Comparison of ENCODE assay signal across 8 mouse cellular contexts in the genomic region with DNA sequence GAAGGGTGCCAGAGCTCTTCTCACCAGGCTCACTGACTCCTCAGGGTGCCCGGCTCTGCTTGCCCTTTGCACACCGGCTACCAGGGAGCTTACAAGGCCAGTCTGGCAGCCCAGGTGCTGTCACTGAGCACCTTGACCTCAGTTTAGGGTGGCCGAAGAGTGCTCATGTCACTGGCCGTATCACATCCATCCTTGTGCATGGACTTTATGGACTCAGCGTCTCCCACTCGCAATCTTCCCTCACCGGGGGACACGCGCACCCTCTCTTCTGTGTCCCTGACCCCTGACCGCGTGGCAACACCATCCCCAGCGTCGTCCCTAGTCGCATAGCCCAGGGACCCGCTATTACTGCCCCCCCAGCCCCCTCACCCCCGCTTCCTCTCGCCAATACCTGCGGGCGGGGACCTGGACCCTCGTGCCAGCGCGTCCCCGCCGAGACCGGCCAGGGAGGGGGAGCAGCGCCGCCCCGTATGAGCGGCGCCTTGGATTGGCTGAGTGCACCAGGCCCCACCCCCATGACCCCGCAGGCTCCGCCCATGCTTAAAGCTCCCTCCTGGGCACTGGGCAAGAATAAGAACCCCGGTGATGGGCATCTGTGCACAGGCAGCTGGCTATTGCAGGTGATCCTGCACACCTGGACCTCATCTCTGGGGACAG. TPM values are rescaled to one million over a fixed set of nuclear protein-coding genes. Genes with fewer than 3 reads are reported as not detected.
DNase-seq lines count a peak whose midpoint lies in the region; ATAC-seq and TF ChIP-seq lines count a peak whose summit lies in the region.

No protein-coding gene starts in this region.

- no peaks in the 10 kb centered on the region for H3K36me3 ChIP-seq in ES-Bruce4 (ENCODE audit: control insufficient read depth, insufficient read depth, low read length, poor library complexity, severe bottlenecking)
- H3K36me3 ChIP-seq in heart, embryonic 16.5 days (ENCODE audit: control insufficient read depth, insufficient read depth): no peaks in the 10 kb centered on the region

- peak overlapping the region; percentile 86 for H3K4me2 ChIP-seq in heart, embryonic 16.5 days (ENCODE audit: low read depth, low read length)

- no peak for TF ChIP-seq CTCF in ES-Bruce4 (IDR thresholded peaks at IDR 0.05; ENCODE audit: low read depth, low read length)
- no peak for TF ChIP-seq CTCF in embryonic fibroblast, embryonic 13.5 days (IDR thresholded peaks at IDR 0.05; ENCODE audit: borderline replicate concordance, insufficient read depth, low read length)
- no peak for TF ChIP-seq CTCF in lung, adult 2 months (IDR thresholded peaks at IDR 0.05; ENCODE audit: insufficient read depth, low read length)
- no peak for TF ChIP-seq CTCF in olfactory bulb, adult 2 months (IDR thresholded peaks at IDR 0.05; ENCODE audit: insufficient read depth, low read depth, low read length)

- 9% methylated on average over 32 of the region's 33 CpGs for WGBS in heart, embryonic 16.5 days
- 7% methylated on average over 33 of the region's 33 CpGs for WGBS in lung, adult 2 months
- WGBS in olfactory bulb, adult 2 months: 6% methylated on average over 33 of the region's 33 CpGs

- no peaks in the 10 kb centered on the region for H3K9me3 ChIP-seq in ES-Bruce4 (replicated peaks; ENCODE audit: control insufficient read depth, insufficient read depth, low read length, poor library complexity, severe bottlenecking)
- H3K9me3 ChIP-seq in heart, embryonic 16.5 days (replicated peaks; ENCODE audit: control insufficient read depth, low read length): no peaks in the 10 kb centered on the region

- no peak for TF ChIP-seq POLR2A in ES-Bruce4 (IDR thresholded peaks at IDR 0.05; ENCODE audit: insufficient read depth, low read length)
- TF ChIP-seq POLR2A in embryonic fibroblast, embryonic 13.5 days (IDR thresholded peaks at IDR 0.05; ENCODE audit: low read depth, low read length): 0 out of 2 replicates have a peak, but pooled peaks have one; percentile 42
- TF ChIP-seq POLR2A in lung, adult 2 months (IDR thresholded peaks at IDR 0.05; ENCODE audit: borderline replicate concordance, extremely low read depth, low read depth, low read length): no peak
- peak; percentile 53 for TF ChIP-seq POLR2A in olfactory bulb, adult 2 months (IDR thresholded peaks at IDR 0.05; ENCODE audit: insufficient read depth, low read depth, low read length)

- ATAC-seq in heart, embryonic 16.5 days (replicated peaks; ENCODE audit: extremely low read depth, insufficient read depth, low FRiP score): peak; percentile 77
- no peak for ATAC-seq in inflammation-experienced regulatory T-cells, adult 6 months

- peak; percentile 88 for DNase-seq in adrenal gland, postnatal 10 days
- DNase-seq in kidney, postnatal 25 days: peak; percentile 85 to 90
- peak; percentile 70 for DNase-seq in lung, adult 2 months

- peak overlapping the region; percentile 32 for H3K4me3 ChIP-seq in ES-Bruce4 (ENCODE audit: low read depth, low read length)
- H3K4me3 ChIP-seq in embryonic fibroblast, embryonic 13.5 days (ENCODE audit: insufficient read depth, low read length): peak overlapping the region; percentile 23
- peak overlapping the region; percentile 55 for H3K4me3 ChIP-seq in heart, embryonic 16.5 days (ENCODE audit: low read length)
- peak overlapping the region; percentile 43 for H3K4me3 ChIP-seq in lung, adult 2 months (replicated peaks; ENCODE audit: extremely low read depth, low read depth, low read length)
- H3K4me3 ChIP-seq in olfactory bulb, adult 2 months (ENCODE audit: insufficient read depth, low read depth, low read length): peak overlapping the region; percentile 60

- no peaks in the 10 kb centered on the region for H3K4me1 ChIP-seq in ES-Bruce4 (ENCODE audit: control insufficient read depth, insufficient read depth, low read length)
- H3K4me1 ChIP-seq in embryonic fibroblast, embryonic 13.5 days (ENCODE audit: control insufficient read depth, insufficient read depth, low read length): no peaks in the 10 kb centered on the region
- peaks cover 7% of the 10 kb centered on the region for H3K4me1 ChIP-seq in heart, embryonic 16.5 days (ENCODE audit: control insufficient read depth, insufficient read depth, low read length)
- peaks cover 3% of the 10 kb centered on the region; the same call in 1 of the 2 replicates for H3K4me1 ChIP-seq in lung, adult 2 months (ENCODE audit: control insufficient read depth, insufficient read depth, low read length)
- peaks cover 15% of the 10 kb centered on the region for H3K4me1 ChIP-seq in olfactory bulb, adult 2 months (ENCODE audit: control insufficient read depth, insufficient read depth, low read length)

- TF ChIP-seq EP300 in ES-Bruce4 (IDR thresholded peaks at IDR 0.05; ENCODE audit: insufficient read depth, low read depth, low read length): no peak

- no peak overlapping the region for H3K27ac ChIP-seq in ES-Bruce4 (ENCODE audit: insufficient read depth, low read length)
- no peak overlapping the region for H3K27ac ChIP-seq in embryonic fibroblast, embryonic 13.5 days (ENCODE audit: insufficient read depth, low read length)
- H3K27ac ChIP-seq in heart, embryonic 16.5 days (ENCODE audit: low read length): no peak overlapping the region
- H3K27ac ChIP-seq in olfactory bulb, adult 2 months (ENCODE audit: insufficient read depth, low read depth, low read length): no peak overlapping the region

- peak overlapping the region; percentile 13; the same call in 1 of the 2 replicates for H3K9ac ChIP-seq in ES-Bruce4 (ENCODE audit: low read depth, poor library complexity, severe bottlenecking)
- H3K9ac ChIP-seq in heart, embryonic 16.5 days (ENCODE audit: low read length): peak overlapping the region; percentile 74

- H3K27me3 ChIP-seq in ES-Bruce4 (ENCODE audit: control insufficient read depth, insufficient read depth, low read length, poor library complexity, severe bottlenecking): no peaks in the 10 kb centered on the region
- peaks cover 5% of the 10 kb centered on the region for H3K27me3 ChIP-seq in heart, embryonic 16.5 days (ENCODE audit: control insufficient read depth, insufficient read depth, low read length)

RNA-seq across cellular contexts. Expression of gene Kcnn1, which starts 6.4 kb away (rescaled TPM):
- 3.2 and 3.5 TPM in 2 replicates for polyA plus RNA-seq in ES-Bruce4 (2011; ENCODE audit: insufficient read depth, insufficient read length, low read depth, missing spikeins)
- total RNA-seq in adrenal gland, postnatal 10 days (2021): 1 to 10 TPM; 3.0 to 3.1 TPM
- 1.7 and 2.7 TPM in 2 replicates for polyA plus RNA-seq in embryonic fibroblast, embryonic 13.5 days (2011; ENCODE audit: insufficient read length, low read depth, missing spikeins)
- polyA plus RNA-seq in heart, embryonic 16.5 days (2015; fragmentation: Nextera tagmentation; extraction: Ambion mirVana): 4.1 and 4.2 TPM in 2 replicates
- polyA plus RNA-seq in lung, adult 2 months (2012; rRNA removed): 3.4 and 5.0 TPM in 2 replicates
- polyA plus RNA-seq in olfactory bulb, adult 2 months (2012; ENCODE audit: insufficient read depth, insufficient read length, low replicate concordance, missing spikeins): not detected in 2 replicates
- polyA plus RNA-seq in inflammation-experienced regulatory T-cells, adult 6 months (2017; shearing (Covaris generic)): not detected

RNA-seq across cellular contexts. Expression of gene Ccdc124, which starts 17.1 kb away (rescaled TPM):
- 62.8 and 67.2 TPM in 2 replicates for polyA plus RNA-seq in ES-Bruce4 (2011; ENCODE audit: insufficient read depth, insufficient read length, low read depth, missing spikeins)
- total RNA-seq in adrenal gland, postnatal 10 days (2021): 10 to 100 TPM; 42.0 to 42.6 TPM
- 31.1 and 32.3 TPM in 2 replicates for polyA plus RNA-seq in embryonic fibroblast, embryonic 13.5 days (2011; ENCODE audit: insufficient read length, low read depth, missing spikeins)
- 82.3 and 91.8 TPM in 2 replicates for polyA plus RNA-seq in heart, embryonic 16.5 days (2015; fragmentation: Nextera tagmentation; extraction: Ambion mirVana)
- polyA plus RNA-seq in lung, adult 2 months (2012; rRNA removed): 43.8 and 48.0 TPM in 2 replicates
- polyA plus RNA-seq in olfactory bulb, adult 2 months (2012; ENCODE audit: insufficient read depth, insufficient read length, low replicate concordance, missing spikeins): not detected in 2 replicates
- 100 to 1,000 TPM in 1 of 3 experiments, 10 to 100 TPM in 2; 54.2 to 120 (median 63.1) TPM for polyA plus RNA-seq in inflammation-experienced regulatory T-cells, adult 6 months (2017; shearing (Covaris generic))

RNA-seq across cellular contexts. Expression of gene Arrdc2, which starts 17.1 kb away (rescaled TPM):
- polyA plus RNA-seq in ES-Bruce4 (2011; ENCODE audit: insufficient read depth, insufficient read length, low read depth, missing spikeins): 11.1 and 12.1 TPM in 2 replicates
- 10 to 100 TPM; 11.2 to 13.8 TPM for total RNA-seq in adrenal gland, postnatal 10 days (2021)
- polyA plus RNA-seq in embryonic fibroblast, embryonic 13.5 days (2011; ENCODE audit: insufficient read length, low read depth, missing spikeins): 4.4 and 4.5 TPM in 2 replicates
- 3.7 and 3.8 TPM in 2 replicates for polyA plus RNA-seq in heart, embryonic 16.5 days (2015; fragmentation: Nextera tagmentation; extraction: Ambion mirVana)
- polyA plus RNA-seq in lung, adult 2 months (2012; rRNA removed): 50.3 and 78.3 TPM in 2 replicates
- not detected in 2 replicates for polyA plus RNA-seq in olfactory bulb, adult 2 months (2012; ENCODE audit: insufficient read depth, insufficient read length, low replicate concordance, missing spikeins)
- 1 to 10 TPM; 1.9 to 7.8 (median 3.7) TPM for polyA plus RNA-seq in inflammation-experienced regulatory T-cells, adult 6 months (2017; shearing (Covaris generic))

RNA-seq across cellular contexts. Expression of gene Slc5a5, which starts 35.9 kb away (rescaled TPM):
- 13.3 TPM in 2 replicates for polyA plus RNA-seq in ES-Bruce4 (2011; ENCODE audit: insufficient read depth, insufficient read length, low read depth, missing spikeins)
- total RNA-seq in adrenal gland, postnatal 10 days (2021): under 1 TPM; 0.27 to 0.42 TPM
- 0.28 and 0.30 TPM in 2 replicates for polyA plus RNA-seq in embryonic fibroblast, embryonic 13.5 days (2011; ENCODE audit: insufficient read length, low read depth, missing spikeins)
- polyA plus RNA-seq in heart, embryonic 16.5 days (2015; fragmentation: Nextera tagmentation; extraction: Ambion mirVana): 0.31 and 0.43 TPM in 2 replicates
- polyA plus RNA-seq in lung, adult 2 months (2012; rRNA removed): 0.71 and 1.3 TPM in 2 replicates
- polyA plus RNA-seq in olfactory bulb, adult 2 months (2012; ENCODE audit: insufficient read depth, insufficient read length, low replicate concordance, missing spikeins): not detected in 2 replicates
- not detected for polyA plus RNA-seq in inflammation-experienced regulatory T-cells, adult 6 months (2017; shearing (Covaris generic))

RNA-seq across cellular contexts. Expression of gene Rpl18a, which starts 40.5 kb away (rescaled TPM):
- polyA plus RNA-seq in ES-Bruce4 (2011; ENCODE audit: insufficient read depth, insufficient read length, low read depth, missing spikeins): 2,473 and 2,707 TPM in 2 replicates
- 1,000 to 10,000 TPM; 1,717 to 1,755 TPM for total RNA-seq in adrenal gland, postnatal 10 days (2021)
- polyA plus RNA-seq in embryonic fibroblast, embryonic 13.5 days (2011; ENCODE audit: insufficient read length, low read depth, missing spikeins): 1,792 and 1,906 TPM in 2 replicates
- 2,334 and 2,733 TPM in 2 replicates for polyA plus RNA-seq in heart, embryonic 16.5 days (2015; fragmentation: Nextera tagmentation; extraction: Ambion mirVana)
- 3,384 and 4,193 TPM in 2 replicates for polyA plus RNA-seq in lung, adult 2 months (2012; rRNA removed)
- 776 and 1,161 TPM in 2 replicates for polyA plus RNA-seq in olfactory bulb, adult 2 months (2012; ENCODE audit: insufficient read depth, insufficient read length, low replicate concordance, missing spikeins)
- over 10,000 TPM in 2 of 3 experiments, 1,000 to 10,000 TPM in 1; 6,080 to 11,053 (median 10,917) TPM for polyA plus RNA-seq in inflammation-experienced regulatory T-cells, adult 6 months (2017; shearing (Covaris generic))

Comparison
In these comparisons a context has a peak if more than half of its experiments do, and no peak if none do; other contexts are left out.
1. POLR2A ChIP-seq: peak in embryonic fibroblast, embryonic 13.5 days (single experiment) and olfactory bulb, adult 2 months (single experiment); none in ES-Bruce4 (single experiment) and lung, adult 2 months (single experiment).
2. Peak in every context shown above with its lines, with median percentiles within 50 percentile points of each other: H3K4me3 ChIP-seq and DNase-seq.